Mouse (Mus musculus) frontal cortex, postnatal 25 days (tissue): ENCODE results near the gene Ubqln1.

ENCODE experiments used
- DNase-seq, 2 experiments: peaks; one replicate each; pipeline ENCODE4 v3.0.0; 2022; ENCODE audit warnings: low spot score in 2 of 2

Gene Ubqln1

GRCm38 (mm10) chr13:58215592-58216341 lies at the start of gene Ubqln1:
Gene Ubqln1, minus strand, starts transcription at chr13:58215653.
- DNase-seq, result peak; percentile 81 to 87

- no peak for DNase-seq
Observed at GRCm38 (mm10) chr13:58263546-58263945, 48.1 kb upstream of the Ubqln1 start.

GRCm38 (mm10) chr13:58261674-58262073 lies 46.2 kb upstream of the Ubqln1 start:
- DNase-seq, result no peak

GRCm38 (mm10) chr13:58253268-58253667 lies 37.8 kb upstream of the Ubqln1 start:
- DNase-seq, result no peak

- no peak for DNase-seq
Observed at GRCm38 (mm10) chr13:58248957-58249356, 33.5 kb upstream of the Ubqln1 start.

- DNase-seq, result no peak
Observed at GRCm38 (mm10) chr13:58236536-58236935, 21.1 kb upstream of the Ubqln1 start.

GRCm38 (mm10) chr13:58232611-58233010 lies 17.2 kb upstream of the Ubqln1 start:
- peak; percentile 5 to 22 for DNase-seq

GRCm38 (mm10) chr13:58232070-58232469 lies 16.6 kb upstream of the Ubqln1 start:
- DNase-seq, result no peak

- DNase-seq, result no peak
Observed at GRCm38 (mm10) chr13:58228624-58229023, 13.2 kb upstream of the Ubqln1 start.

GRCm38 (mm10) chr13:58225694-58226093 lies 10.2 kb upstream of the Ubqln1 start:
- no peak for DNase-seq

GRCm38 (mm10) chr13:58220206-58220605 lies 4.8 kb upstream of the Ubqln1 start:
- no peak for DNase-seq

- no peak for DNase-seq
Observed at GRCm38 (mm10) chr13:58217536-58217935, 2.1 kb upstream of the Ubqln1 start.

GRCm38 (mm10) chr13:58216395-58216794 lies 942 bp upstream of the Ubqln1 start:
- DNase-seq, result no peak

GRCm38 (mm10) chr13:58215253-58215591 lies 231 bp downstream of the Ubqln1 start:
- no peak for DNase-seq

GRCm38 (mm10) chr13:58214346-58215252 lies 854 bp downstream of the Ubqln1 start:
- DNase-seq, result no peak

- DNase-seq, result no peak
Observed at GRCm38 (mm10) chr13:58213801-58214200, 1.7 kb downstream of the Ubqln1 start.

- no peak for DNase-seq
Observed at GRCm38 (mm10) chr13:58212530-58212929, 2.9 kb downstream of the Ubqln1 start.

- no peak for DNase-seq
Observed at GRCm38 (mm10) chr13:58210441-58210840, 5.0 kb downstream of the Ubqln1 start.

- DNase-seq, result no peak
Observed at GRCm38 (mm10) chr13:58206084-58206483, 9.4 kb downstream of the Ubqln1 start.

GRCm38 (mm10) chr13:58204986-58205385 lies 10.5 kb downstream of the Ubqln1 start:
- DNase-seq, result no peak

- DNase-seq, result no peak
Observed at GRCm38 (mm10) chr13:58204202-58204601, 11.3 kb downstream of the Ubqln1 start.

- no peak for DNase-seq
Observed at GRCm38 (mm10) chr13:58202903-58203302, 12.6 kb downstream of the Ubqln1 start.

- no peak for DNase-seq
Observed at GRCm38 (mm10) chr13:58201908-58202307, 13.5 kb downstream of the Ubqln1 start.
